Mouse (Mus musculus) layer of hippocampus, adult 18-20 months (tissue): ENCODE results near the gene Kat8. TPM values are rescaled to one million over a fixed set of nuclear protein-coding genes. Genes with fewer than 3 reads are reported as not detected.

Experiments
- total RNA-seq, 2 experiments: library from RNA; stranded (reverse); gene quantifications; 2 replicates each; pipeline ENCODE4 v1.2.3; 2021

The Kat8 gene
- total RNA-seq, 2 experiments from 2014 or later, result 29.8 to 30.9 TPM

Other genes starting within 250 kb of the Kat8 start
- gene Bcl7c, start 203.6 kb upstream of the Kat8 start, total RNA-seq, result 10 to 100 TPM; 34.4 to 34.6 TPM
- gene Ctf1, start 199.8 kb upstream of the Kat8 start, total RNA-seq, result 1 to 10 TPM; 3.5 to 4.6 TPM
- not detected for gene Ctf2, start 180.3 kb upstream of the Kat8 start, total RNA-seq
- 10 to 100 TPM; 59.2 to 59.7 TPM for gene Fbxl19, start 168.0 kb upstream of the Kat8 start, total RNA-seq
- 10 to 100 TPM; 25.9 to 29.3 TPM for gene Orai3, start 142.7 kb upstream of the Kat8 start, total RNA-seq
- gene Setd1a, start 135.8 kb upstream of the Kat8 start, total RNA-seq, result 10 to 100 TPM; 35.4 to 44.6 TPM
- gene Gm49388, start 126.9 kb upstream of the Kat8 start, total RNA-seq, result 1 to 10 TPM; 4.1 to 5.2 TPM
- gene Hsd3b7, start 111.9 kb upstream of the Kat8 start, total RNA-seq, result 1 to 10 TPM; 6.3 to 7.8 TPM
- gene Stx4a, start 88.2 kb upstream of the Kat8 start, total RNA-seq, result 10 to 100 TPM; 65.6 to 68.6 TPM
- 100 to 1,000 TPM; 335 to 338 TPM for gene Stx1b, start 88.0 kb upstream of the Kat8 start, total RNA-seq
- 10 to 100 TPM; 34.6 to 35.9 TPM for gene Zfp646, start 36.3 kb upstream of the Kat8 start, total RNA-seq
- 10 to 100 TPM; 20.9 to 25.7 TPM for gene Zfp668, start 35.7 kb upstream of the Kat8 start, total RNA-seq
- 1 to 10 TPM; 2.8 to 3.3 TPM for gene Prss53, start 21.5 kb upstream of the Kat8 start, total RNA-seq
- not detected for gene Gm21974, start 17.1 kb upstream of the Kat8 start, total RNA-seq
- gene Vkorc1, start 16.9 kb upstream of the Kat8 start, total RNA-seq, result 10 to 100 TPM; 22.9 to 30.8 TPM
- 10 to 100 TPM; 41.4 to 42.4 TPM for gene Bckdk, start 8.4 kb upstream of the Kat8 start, total RNA-seq
- gene Prss8, start 17.6 kb downstream of the Kat8 start, total RNA-seq, result under 1 TPM; 0.25 to 0.46 TPM
- 10 to 100 TPM; 10.3 to 10.5 TPM for gene Prss36, start 34.2 kb downstream of the Kat8 start, total RNA-seq
- 100 to 1,000 TPM; 279 to 285 TPM for gene Fus, start 54.9 kb downstream of the Kat8 start, total RNA-seq
- 1 to 10 TPM; 2.1 to 3.2 TPM for gene Pycard, start 81.4 kb downstream of the Kat8 start, total RNA-seq
- under 1 TPM; 0.32 to 0.58 TPM for gene Trim72, start 91.4 kb downstream of the Kat8 start, total RNA-seq
- 10 to 100 TPM; 11.0 to 11.2 TPM for gene Itgam, start 150.1 kb downstream of the Kat8 start, total RNA-seq
- under 1 TPM in 1 of 2 experiments, not detected in 1; 0.25 TPM for gene Gm49368, start 150.2 kb downstream of the Kat8 start, total RNA-seq
- under 1 TPM; 0.13 to 0.59 TPM for gene Itgax, start 217.0 kb downstream of the Kat8 start, total RNA-seq
- under 1 TPM; 0.20 to 0.71 TPM for gene Itgad, start 241.9 kb downstream of the Kat8 start, total RNA-seq